Mouse (Mus musculus) gastrocnemius, adult 8-10 months (tissue): ENCODE results near the gene Mrgprf. TPM values are rescaled to one million over a fixed set of nuclear protein-coding genes. Genes with fewer than 3 reads are reported as not detected.

Experiments used
- DNase-seq, 2 experiments: peaks; one replicate each; pipeline ENCODE4 v3.0.0; 2022; ENCODE audit warnings: low spot score in 2 of 2
- total RNA-seq, 4 experiments: library from RNA; stranded (reverse); gene quantifications; 2 replicates each; pipeline ENCODE4 v1.2.4; 2022

The Mrgprf gene
- total RNA-seq, result 1 to 10 TPM in 3 of 4 experiments, under 1 TPM in 1; 0.94 to 1.5 (median 1.2) TPM

DNA sequence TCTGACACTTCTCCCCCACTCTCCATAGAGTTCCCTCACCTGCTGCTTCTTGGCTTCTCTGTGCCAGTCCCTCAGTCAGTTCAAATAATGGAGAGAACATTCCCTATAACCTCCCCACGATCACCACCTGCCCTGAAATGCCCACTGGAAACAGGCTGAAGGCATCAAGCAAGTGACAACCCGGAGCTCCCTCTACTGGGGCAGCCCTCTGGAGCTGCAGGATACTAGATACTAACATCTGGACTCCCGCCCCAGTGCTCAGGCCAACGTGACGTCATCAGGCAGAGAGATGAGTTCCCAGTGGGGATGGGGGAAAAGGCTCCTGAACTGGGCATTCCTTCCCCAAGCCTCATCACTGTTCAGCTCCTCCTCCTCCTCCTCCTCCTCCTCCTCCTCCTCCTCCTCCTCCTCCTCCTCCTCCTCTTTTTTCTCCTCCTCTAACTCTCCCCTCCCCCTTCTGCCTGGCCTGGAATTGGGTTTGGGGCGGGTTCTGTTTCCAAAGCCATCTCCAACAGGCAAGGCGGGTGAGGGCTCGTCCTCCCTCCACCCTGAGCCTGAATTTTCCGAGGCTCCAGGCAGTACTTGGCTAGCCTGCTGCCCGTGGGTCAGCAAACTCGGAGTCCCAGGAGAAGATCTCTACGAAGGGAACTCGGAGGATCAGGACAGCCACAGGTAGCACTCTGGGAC lies at the start of gene Mrgprf:
Mrgprf (plus strand) TSS at position 508 of the 687 bp plus-strand sequence.
- DNase-seq, result peak; percentile 77 to 84

- peak; percentile 58 to 66 for DNase-seq
Observed at GRCm38 (mm10) chr7:145252715-145253476, 47.7 kb upstream of the Mrgprf start.

DNA sequence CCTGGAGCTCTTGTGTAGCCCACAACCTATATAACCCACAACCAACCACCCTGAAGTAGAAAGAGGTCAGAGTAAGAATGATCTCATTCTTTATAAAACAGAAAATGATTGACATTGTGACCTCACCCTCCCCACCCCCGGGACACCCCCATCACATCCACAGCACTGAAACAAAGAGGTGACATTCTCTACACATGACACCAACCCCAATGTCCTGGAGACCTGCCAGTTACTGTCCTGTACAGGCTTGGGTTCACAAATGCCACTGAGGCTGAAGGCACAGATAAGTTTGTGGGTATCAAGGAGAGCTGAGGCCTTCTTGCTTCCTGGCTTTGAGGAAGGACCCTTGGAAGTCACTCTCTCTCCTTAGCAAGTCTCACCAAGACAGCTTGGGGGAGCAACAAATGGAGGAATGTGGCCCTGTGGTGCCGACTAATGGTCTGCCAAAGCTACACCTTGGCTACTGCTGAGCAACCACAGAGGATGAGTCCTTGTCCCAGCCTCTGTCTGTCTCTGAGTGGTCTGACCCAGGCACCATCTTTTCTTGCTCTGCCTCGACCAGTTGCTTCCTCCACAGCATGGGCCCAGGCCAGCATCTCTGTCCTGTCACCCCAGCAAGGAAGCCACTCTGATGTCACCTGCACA lies 46.5 kb upstream of the Mrgprf start:
- no peak for DNase-seq

DNA sequence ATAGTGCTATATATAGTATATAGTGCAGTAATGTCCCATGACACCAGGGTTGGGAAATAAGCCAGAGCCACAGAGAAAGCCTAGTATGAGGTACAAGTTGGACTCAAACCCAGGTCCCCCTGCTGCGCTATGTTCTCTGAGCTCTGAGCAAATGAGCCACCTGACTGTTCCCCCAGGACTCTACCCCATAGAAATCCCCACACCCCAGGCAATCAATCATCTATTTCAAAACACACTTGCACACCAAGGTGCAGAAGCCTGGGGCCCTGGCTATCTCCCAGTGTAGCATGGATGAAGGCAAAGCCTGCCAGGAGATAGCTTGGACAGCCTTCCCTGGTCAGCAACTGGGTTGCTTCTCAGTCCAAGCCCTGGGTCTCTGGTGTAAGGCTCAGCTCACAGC lies 44.5 kb upstream of the Mrgprf start:
- no peak for DNase-seq

GRCm38 (mm10) chr7:145264202-145264601 lies 36.4 kb upstream of the Mrgprf start:
- no peak for DNase-seq

GRCm38 (mm10) chr7:145266011-145266410 lies 34.6 kb upstream of the Mrgprf start:
- DNase-seq, result peak; percentile 27 to 39

- DNase-seq, result no peak
Observed at GRCm38 (mm10) chr7:145268890-145269289, 31.7 kb upstream of the Mrgprf start.

DNA sequence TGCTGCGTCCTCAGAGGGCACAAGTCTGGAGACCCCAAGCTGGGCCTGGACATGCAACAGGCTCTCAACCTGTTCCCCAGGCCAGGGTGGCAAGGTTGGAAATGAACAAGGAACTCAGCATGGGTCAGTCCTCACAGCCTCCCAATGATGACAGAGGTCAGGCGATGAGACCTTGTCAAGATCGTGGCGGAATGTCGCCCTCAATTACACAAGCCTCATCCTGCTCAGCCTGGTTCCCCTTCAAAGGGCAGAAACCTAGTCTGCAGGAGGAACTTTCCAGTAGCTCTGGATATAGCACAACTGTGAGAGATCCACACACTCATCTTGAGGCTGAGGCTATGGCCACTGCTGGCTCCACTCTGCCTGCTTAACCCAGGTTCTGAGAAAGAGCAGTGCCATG lies 29.7 kb upstream of the Mrgprf start:
- no peak for DNase-seq

DNA sequence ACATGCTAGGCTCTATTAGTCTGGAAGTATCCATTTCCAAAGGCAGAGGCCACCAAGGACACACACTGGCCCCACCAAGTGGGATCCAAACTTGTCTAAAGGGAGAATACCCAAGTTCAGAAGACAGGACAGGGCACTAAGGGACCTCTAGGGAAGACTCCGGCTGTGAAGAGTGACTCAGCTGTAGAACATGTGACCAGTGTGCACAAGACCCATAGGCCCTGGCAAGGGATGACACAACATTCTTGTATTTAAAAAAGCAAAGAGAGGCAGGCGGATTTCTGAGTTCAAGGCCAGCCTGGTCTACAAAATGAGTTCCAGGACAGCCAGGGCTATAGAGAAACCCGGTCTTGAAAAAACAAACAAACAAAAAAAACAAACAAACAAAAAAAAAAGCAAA lies 25.1 kb upstream of the Mrgprf start:
- DNase-seq, result no peak

GRCm38 (mm10) chr7:145281396-145281795 lies 19.2 kb upstream of the Mrgprf start:
- no peak for DNase-seq

DNA sequence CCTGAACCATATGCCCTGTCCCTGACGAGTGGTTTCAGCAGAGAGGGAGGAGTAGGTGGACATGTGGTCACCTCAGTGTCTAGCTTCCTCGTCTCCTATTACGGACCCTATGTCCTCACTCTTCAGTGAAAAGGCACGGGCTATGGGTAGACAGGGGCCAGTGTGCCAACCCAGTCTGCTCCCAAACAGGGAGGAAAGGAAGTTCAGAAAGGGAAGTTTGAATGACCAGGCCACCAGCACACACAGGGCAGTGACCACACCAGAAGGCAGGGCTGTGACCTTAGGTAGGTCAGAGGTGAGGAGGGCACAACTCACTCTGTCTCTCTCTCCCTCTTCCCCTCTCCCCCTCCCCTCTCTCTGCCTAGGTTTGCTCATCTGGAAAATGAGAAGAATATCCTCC lies 17.6 kb upstream of the Mrgprf start:
- no peak for DNase-seq

- peak; percentile 84 to 89 for DNase-seq
Observed at GRCm38 (mm10) chr7:145283487-145284187, 17.0 kb upstream of the Mrgprf start, which contains the start of gene Tpcn2. Gene Tpcn2, minus strand, starts transcription at chr7:145284011.

DNA sequence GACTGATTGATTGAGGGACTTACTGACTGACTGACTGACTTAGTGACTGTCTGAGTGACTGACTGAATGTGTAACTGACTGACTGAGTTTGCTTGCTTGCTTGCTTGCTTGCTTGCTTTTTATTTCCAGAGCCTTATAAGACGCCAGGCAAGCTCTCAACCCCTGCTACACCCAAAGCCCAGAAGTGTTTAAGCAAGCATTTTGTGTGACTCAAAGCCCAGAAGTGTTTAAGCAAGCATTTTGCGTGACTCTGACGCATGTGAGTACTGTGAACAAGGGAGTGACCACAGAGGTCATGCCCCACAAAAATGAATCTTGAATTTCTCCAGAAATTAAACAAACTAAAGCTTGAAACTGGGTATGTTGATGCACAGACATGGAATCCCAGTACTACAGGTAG lies 16.3 kb upstream of the Mrgprf start:
- no peak for DNase-seq

- no peak for DNase-seq
Observed at GRCm38 (mm10) chr7:145285476-145285875, 15.2 kb upstream of the Mrgprf start.

GRCm38 (mm10) chr7:145287410-145287809 lies 13.2 kb upstream of the Mrgprf start:
- no peak for DNase-seq

- no peak for DNase-seq
Observed at GRCm38 (mm10) chr7:145289302-145289701, 11.3 kb upstream of the Mrgprf start.

DNA sequence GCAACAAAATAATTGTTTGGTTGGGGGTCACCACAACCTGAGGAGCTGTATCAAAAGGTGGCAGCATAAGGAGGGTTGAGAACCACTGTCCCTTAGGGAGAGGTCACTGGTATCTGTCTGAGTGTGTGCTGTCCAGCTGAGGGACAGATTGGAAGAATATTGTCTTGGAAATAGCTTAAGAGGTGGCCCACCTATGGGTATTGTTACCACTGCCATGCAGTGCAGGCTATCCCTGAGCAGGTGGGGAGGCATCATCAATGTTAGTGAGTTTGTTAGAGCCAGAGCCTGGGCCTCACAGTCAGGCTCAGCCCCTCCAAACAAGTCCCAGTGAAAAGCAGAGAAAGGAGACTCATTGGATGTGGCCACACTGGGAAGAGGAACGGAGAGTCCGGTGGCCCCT lies 8.8 kb upstream of the Mrgprf start:
- DNase-seq, result no peak

- DNase-seq, result no peak
Observed at GRCm38 (mm10) chr7:145292726-145293125, 7.9 kb upstream of the Mrgprf start.

DNA sequence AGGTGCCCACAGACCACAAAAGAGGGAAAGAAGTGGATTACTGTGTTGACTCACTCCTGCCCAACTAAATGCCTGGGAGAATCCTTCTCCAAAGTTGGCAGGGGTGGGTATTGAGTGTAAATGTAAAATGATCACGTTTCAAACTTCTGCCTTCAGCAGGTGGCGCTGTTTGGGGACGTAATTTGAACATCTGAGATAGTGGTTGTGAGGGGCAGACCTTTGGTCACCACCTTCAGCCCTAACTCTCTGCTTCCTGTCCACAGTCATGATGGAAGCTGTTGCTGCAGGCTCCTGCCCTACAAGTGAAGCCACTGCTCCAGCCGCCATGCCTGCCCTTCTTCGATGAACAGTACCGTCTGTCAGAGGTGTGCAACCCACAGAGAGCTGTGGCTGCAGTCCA lies 6.8 kb upstream of the Mrgprf start:
- no peak for DNase-seq

DNA sequence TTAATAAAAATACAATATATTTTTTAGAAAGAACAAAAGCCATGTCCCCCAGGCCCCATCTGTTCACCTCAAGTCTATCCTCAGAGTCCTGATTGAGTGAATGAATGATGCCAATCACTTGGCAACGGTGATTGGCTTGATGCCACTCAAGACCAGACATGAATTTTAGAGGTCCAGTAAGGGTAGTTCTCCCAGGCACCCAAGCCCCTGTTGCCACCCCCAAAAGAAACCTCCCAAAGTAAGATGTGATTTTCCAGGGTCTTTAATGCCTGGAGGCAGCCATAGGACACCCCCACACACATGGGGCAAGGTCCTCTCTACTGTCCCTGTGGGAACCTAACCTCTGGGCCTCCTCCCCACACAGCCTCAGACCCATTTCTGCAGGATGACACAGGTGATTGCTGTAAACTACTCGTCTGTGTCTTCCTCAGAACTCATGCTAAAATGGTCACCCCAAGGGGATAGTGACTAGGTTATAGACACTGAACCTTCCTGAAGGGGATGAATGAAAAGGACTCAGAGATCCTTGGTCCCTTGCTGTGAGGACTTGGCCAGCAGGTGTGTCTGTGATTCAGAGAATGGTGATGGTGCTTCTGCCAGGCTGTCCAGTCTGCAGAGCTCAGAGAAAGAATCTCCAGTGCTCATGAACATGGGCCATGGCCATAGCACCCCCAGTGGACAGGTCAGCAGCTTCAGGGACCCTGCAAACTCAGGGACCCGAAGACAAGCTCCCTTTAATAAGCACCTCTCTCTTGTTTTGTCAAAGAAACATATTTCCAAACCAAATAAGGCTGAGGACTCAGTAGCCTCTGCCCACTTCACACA lies 1.8 kb upstream of the Mrgprf start:
- no peak for DNase-seq
